Mouse (Mus musculus) kidney, adult 8-10 months (tissue): ENCODE results near the gene Pwwp2b.
A peak's percentile ranks its signal among the peaks of the same experiment; 100 is the strongest.

Experiments
- DNase-seq, 2 experiments: peaks; one replicate each; pipeline ENCODE4 v3.0.0; 2022

Gene Pwwp2b

GRCm38 (mm10) chr7:139247881-139248614 lies at the start of gene Pwwp2b:
Gene Pwwp2b, plus strand, starts transcription at chr7:139248482.
- peak; percentile 64 to 72 for DNase-seq

- DNase-seq = peak in 1 of 2 experiments; percentile 69
Observed at GRCm38 (mm10) chr7:139200108-139200507, 48.2 kb upstream of the Pwwp2b start.

GRCm38 (mm10) chr7:139201209-139201608 lies 47.1 kb upstream of the Pwwp2b start:
- no peak for DNase-seq

GRCm38 (mm10) chr7:139208023-139208772 lies 40.1 kb upstream of the Pwwp2b start:
- no peak for DNase-seq

- DNase-seq = no peak
Observed at GRCm38 (mm10) chr7:139208773-139209095, 39.5 kb upstream of the Pwwp2b start.

GRCm38 (mm10) chr7:139211761-139212160 lies 36.5 kb upstream of the Pwwp2b start:
- no peak for DNase-seq

- DNase-seq = peak; percentile 98 to 99
Observed at GRCm38 (mm10) chr7:139212754-139213745, 35.2 kb upstream of the Pwwp2b start, which contains the start of the genes Lrrc27 and Stk32c. Gene Lrrc27, plus strand, starts transcription at chr7:139212988. Gene Stk32c, minus strand, starts transcription at chr7:139213307.

GRCm38 (mm10) chr7:139213751-139214150 lies 34.5 kb upstream of the Pwwp2b start:
- no peak for DNase-seq

GRCm38 (mm10) chr7:139214160-139214559 lies 34.1 kb upstream of the Pwwp2b start:
- no peak for DNase-seq

GRCm38 (mm10) chr7:139214596-139215340 lies 33.5 kb upstream of the Pwwp2b start:
- no peak for DNase-seq

GRCm38 (mm10) chr7:139215516-139215915 lies 32.8 kb upstream of the Pwwp2b start:
- no peak for DNase-seq

- no peak for DNase-seq
Observed at GRCm38 (mm10) chr7:139215946-139216345, 32.3 kb upstream of the Pwwp2b start.

GRCm38 (mm10) chr7:139216464-139216863 lies 31.8 kb upstream of the Pwwp2b start:
- DNase-seq = no peak

GRCm38 (mm10) chr7:139217046-139217445 lies 31.2 kb upstream of the Pwwp2b start:
- DNase-seq = no peak

GRCm38 (mm10) chr7:139218641-139219415 lies 29.5 kb upstream of the Pwwp2b start:
- peak; percentile 40 to 53 for DNase-seq

GRCm38 (mm10) chr7:139219486-139219885 lies 28.8 kb upstream of the Pwwp2b start:
- no peak for DNase-seq

- DNase-seq = no peak
Observed at GRCm38 (mm10) chr7:139220303-139220702, 28.0 kb upstream of the Pwwp2b start.

GRCm38 (mm10) chr7:139221072-139221471 lies 27.2 kb upstream of the Pwwp2b start:
- no peak for DNase-seq

- no peak for DNase-seq
Observed at GRCm38 (mm10) chr7:139221856-139222255, 26.4 kb upstream of the Pwwp2b start.

GRCm38 (mm10) chr7:139222341-139222740 lies 25.9 kb upstream of the Pwwp2b start:
- DNase-seq = no peak

GRCm38 (mm10) chr7:139224070-139224469 lies 24.2 kb upstream of the Pwwp2b start:
- DNase-seq = no peak
